Mouse (Mus musculus): ENCODE measurements at regions not wholly inside any gene's neighbourhood (a gene's known extent, or its start where the extent isn't known, plus 50 kb on each side); places are given as distances from the start of the nearest gene placed in this dataset.

GRCm38 (mm10) chr6:94773604-94774486 lies 73.9 kb upstream of the Lrig1 start:
- TF ChIP-seq POLR2A (IDR thresholded peaks at IDR 0.05; ENCODE audit: extremely low read depth, insufficient read depth, low read length), result no peak
- TF ChIP-seq CTCF (IDR thresholded peaks at IDR 0.05; ENCODE audit: extremely low read depth, insufficient read depth, low read length), result no peak

All from cortical plate, adult 2 months (tissue).